Mouse (Mus musculus): Measurements from ENCODE around the gene Cpxm2.

Cpxm2 gene

DNA sequence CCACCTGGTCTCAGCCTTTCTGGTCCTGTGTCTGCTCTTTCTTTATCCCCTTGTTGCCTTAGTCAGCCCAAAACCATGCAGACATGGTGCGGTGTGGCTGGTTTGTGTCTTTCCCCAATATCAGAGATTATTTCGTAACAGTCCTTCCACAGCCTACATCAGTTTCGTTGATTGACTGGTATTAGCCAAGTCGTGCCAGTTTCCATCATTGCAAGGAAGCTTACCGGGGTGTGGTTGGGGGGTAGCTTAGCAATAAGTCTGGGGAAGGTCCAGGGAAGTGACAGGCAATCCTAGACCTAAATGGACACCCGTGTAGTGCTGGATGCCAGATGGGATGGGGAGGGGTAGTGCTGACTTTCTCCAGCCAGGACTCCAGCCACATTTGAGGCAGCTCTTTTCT lies 128.9 kb downstream of the Cpxm2 start:
- DNase-seq (ENCODE audit: low spot score in 2 of 2): no peak

GRCm38 (mm10) chr7:132015933-132016332 lies 138.6 kb downstream of the Cpxm2 start:
- DNase-seq (ENCODE audit: low spot score in 2 of 2): no peak

- no peak for DNase-seq (ENCODE audit: low spot score in 2 of 2)
Observed at GRCm38 (mm10) chr7:132015193-132015592, 139.3 kb downstream of the Cpxm2 start.

DNA sequence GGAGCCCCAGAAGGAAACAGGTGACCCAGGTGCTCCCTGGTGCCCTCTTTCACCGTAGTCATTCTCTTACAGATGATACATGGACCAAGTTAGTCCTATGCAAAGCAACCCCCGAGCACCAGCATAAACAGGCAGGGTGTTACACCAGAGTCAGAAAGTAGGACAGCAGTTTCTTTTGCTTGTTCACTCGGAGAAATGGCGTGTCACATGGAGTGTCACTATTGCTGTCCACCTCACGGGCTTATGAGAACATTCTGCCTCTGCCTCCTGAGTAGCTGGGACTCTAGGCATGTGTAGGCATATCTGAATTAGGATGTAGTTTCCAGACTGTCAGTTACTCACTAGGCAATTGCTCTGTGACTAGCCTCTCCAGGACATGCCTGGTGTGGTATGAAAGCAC lies 140.6 kb downstream of the Cpxm2 start:
- no peak for DNase-seq (ENCODE audit: low spot score in 2 of 2)

DNA sequence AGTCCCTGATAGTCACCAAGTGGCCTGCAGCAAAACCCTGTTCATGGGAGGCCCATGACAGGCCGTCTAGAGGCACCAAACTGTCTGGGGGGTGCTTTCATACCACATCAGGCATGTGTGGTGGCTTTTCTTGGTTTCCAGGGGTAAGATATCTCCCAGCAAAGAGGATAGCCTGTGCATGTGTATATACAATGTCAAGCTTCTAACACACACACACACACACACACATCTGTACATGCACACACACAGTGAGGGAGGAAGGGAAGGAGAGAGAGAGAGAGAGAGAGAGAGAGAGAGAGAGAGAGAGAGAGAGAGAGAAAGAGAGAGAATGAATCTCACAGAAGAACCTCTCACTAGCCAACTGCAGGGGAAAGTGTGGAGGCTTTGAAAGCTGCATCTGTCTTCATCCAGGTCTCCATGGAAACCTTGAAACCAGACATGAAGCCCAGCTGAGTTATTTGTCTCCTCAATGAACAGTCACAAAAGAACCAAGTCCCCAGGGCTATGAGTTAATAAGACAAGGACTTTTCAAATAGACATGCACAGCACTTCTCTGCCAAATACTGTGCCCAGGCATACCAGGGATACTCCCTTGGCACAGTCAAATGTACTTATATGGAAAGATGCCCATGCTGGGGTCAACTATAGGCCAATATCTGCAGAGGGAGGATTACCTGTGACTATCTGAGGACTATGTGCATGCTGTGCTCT lies 141.4 kb downstream of the Cpxm2 start:
- no peak for DNase-seq (ENCODE audit: low spot score in 2 of 2)

DNA sequence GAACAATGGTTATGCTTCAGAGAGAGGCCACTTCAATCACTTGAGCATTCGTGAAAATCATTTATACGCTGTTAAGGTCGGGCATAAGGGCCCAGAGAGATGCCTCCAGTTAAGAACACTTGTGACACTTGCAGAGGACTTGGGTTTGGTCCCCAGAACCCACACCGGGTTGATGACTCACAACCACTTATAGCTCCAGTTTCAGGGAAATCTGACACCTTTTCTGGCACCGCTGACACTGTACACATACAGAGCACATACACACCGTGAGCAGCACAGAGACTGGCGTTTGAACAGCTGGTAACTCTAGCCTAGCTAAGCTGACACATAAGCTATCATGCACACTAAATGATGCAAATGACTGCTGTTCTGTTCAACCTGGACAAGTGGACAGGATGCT lies 145.5 kb downstream of the Cpxm2 start:
- DNase-seq (ENCODE audit: low spot score in 2 of 2): no peak

DNA sequence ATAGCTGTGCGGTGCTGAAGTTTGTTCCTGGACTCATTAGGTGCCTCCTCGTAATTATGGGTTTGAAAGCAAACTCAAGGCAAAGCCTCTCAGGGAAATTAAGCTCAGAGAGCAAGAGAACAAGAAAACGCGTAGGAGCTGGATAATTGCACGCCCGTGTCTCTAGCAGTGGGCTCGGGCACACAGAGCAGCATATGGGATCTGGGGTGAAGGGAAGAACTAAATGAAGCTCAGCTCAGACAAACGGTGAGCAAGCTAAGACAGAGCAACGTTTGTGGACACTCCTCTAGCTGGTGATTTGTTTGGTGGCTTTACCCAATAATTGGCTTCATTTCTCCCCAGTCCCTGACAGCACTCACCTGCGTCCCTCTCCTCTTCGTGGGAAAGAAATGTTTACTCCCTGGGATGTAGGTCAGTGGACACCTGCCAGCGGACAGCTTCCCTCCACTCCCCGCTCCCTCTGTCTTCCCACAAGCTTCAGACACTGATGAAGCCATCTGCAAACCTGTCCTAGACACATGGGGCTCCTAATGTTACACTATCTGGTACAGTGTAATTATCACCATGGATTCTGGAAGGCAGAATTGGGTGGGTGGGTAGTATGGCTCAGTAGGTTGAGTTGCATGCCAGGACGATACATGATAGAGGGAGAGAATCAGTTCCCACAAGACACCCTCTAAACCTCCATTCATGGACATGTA lies 148.4 kb downstream of the Cpxm2 start:
- no peak for DNase-seq (ENCODE audit: low spot score in 2 of 2)

DNA sequence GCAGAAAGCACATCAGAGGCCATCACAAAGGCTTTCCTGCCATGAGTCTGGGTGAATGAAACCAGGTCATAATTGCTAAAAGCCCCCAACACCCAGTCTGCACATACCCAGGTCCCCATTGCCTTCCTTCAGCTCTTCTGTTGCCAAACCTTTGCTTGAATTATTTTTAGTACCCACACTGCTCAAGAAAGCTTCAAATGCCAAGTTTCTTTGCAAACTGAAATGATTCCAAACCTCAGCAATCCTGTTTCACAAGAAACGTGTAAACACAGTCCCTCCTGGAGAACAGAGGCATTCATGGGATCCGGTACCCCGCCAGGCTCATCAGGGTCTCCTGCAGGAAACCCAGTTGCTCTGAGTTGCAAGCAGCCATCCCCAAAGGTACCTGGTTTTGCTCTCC lies 161.7 kb downstream of the Cpxm2 start:
- DNase-seq (ENCODE audit: low spot score in 2 of 2): no peak

- DNase-seq (ENCODE audit: low spot score in 2 of 2): no peak
Observed at GRCm38 (mm10) chr7:131992226-131992625, 162.3 kb downstream of the Cpxm2 start.

GRCm38 (mm10) chr7:131989056-131989455 lies 165.5 kb downstream of the Cpxm2 start:
- no peak for DNase-seq (ENCODE audit: low spot score in 2 of 2)

Measured in spleen, postnatal 10 days (tissue).